Mouse (Mus musculus): ENCODE measurements around the gene Med13l. TPM values are rescaled to one million over a fixed set of nuclear protein-coding genes. Genes with fewer than 3 reads are reported as not detected.

Med13l gene
- total and polyA plus RNA-seq, 3 experiments = 17.0 to 34.3 (median 31.5) TPM

DNA sequence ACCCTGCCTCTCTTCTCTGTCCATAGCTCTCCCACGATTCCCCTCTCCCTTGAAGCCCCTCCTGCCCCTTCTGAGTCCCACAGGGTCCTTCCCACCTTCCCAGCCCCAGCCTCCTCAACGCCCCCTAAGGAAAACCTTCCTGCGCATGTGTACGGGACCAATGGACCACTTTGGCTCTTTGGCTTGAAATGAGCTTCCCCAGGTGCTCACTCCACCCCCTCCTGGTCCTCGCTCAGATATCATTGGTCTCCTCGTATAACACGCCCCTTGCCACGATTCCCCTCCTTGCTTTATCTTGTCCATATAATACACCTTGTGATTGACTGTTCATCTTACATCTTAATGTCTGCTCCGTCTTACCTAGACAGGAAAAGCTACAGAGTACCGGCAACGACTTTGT lies 237.3 kb downstream of the Med13l start:
- DNase-seq = no peak

DNA sequence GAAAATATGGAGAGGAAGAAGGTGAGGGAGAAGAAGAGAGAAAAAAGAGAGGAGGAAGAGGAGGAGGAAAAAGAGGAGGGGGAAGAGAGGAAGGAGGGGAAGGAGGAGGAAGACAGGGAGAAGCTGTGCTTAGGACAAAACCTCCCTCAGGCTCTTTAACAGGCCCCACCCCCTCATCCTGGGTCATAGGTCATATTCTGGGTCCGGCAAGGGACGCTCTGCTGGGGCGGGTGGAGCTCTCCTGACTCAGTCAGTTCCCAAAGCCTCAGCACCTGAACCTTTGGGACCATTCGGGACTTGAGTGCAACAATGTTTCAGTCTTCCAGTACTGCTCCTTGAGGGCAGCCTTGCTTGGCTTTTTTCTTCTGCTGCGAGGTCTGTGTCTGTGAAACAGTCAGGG lies 241.1 kb downstream of the Med13l start:
- no peak for DNase-seq

DNA sequence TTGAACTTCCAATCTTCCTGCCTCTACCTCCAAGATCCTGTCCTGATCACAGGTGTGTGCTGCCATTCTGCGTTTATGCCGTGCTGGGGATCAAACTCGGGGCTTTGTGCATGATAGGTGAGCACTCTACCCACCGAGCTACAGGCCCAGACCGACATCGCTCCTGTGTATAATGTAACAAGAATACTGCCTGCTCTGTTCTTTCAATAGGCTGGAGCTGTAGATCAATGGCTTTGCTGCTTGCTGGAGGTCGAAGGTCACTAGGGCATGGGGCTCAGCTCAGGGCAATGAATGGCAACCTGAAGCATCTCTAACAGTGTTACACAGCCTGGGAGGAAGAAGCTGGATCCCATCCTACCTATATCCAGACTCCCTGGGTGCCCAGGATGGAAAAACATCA lies 241.6 kb downstream of the Med13l start:
- no peak for DNase-seq

DNA sequence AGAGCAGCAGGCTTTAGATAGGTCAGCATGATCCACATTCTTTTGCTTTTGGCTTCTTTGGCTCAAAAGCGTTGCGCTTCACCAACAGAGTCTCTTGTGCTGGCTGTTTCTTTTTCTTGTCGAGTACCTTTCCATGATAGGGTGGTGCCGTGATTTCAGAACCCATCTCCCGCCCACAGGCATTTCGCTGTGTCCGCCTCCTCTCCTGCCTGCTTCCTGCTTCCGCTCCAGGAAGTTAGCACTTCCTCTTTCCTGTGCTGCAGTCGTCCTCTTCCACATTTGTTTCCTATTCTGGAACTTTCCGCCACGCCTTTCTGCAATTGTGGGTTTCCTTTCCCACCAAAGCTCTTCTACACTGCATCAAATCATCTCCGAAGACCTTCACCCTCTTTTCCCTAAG lies 248.5 kb downstream of the Med13l start:
- no peak for DNase-seq

DNA sequence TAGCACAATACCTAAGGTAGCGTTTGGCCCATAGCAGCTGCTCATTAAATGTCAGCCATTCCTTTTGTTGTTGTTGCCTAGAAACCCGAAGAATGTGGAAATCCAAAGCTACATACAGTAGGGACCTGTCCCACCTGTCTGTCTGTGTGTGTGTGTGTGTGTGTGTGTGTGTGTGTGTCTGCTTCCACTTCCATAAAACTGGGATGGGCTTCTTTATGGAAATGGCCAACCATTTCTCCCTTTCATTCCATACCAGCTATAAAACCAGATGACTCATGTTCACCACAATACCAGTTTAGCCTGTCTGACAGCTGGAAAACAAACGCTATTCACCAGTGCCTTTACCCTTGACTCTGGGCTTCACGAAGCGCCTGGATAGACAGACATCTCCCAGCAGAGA lies 249.1 kb downstream of the Med13l start:
- no peak for DNase-seq

DNA sequence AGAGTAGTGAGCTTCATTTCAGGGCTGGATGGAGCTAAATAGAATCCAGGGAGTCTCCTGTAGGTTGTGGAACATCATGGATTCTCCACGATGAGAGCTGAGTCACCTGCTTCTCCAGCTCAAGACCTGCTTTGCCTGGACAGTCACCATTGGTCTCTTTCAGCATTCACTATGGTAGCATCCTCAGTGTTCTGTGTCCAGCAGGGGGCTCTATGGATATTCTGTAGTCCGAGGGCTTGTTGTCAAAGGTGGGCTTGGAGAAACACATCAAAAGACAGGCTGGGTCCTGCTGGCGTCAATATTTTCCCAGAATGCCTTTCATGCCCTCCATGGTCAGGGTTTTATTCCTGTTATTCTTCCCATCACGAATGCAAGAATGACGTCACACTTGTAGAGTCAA lies 251.2 kb downstream of the Med13l start:
- DNase-seq = no peak

DNA sequence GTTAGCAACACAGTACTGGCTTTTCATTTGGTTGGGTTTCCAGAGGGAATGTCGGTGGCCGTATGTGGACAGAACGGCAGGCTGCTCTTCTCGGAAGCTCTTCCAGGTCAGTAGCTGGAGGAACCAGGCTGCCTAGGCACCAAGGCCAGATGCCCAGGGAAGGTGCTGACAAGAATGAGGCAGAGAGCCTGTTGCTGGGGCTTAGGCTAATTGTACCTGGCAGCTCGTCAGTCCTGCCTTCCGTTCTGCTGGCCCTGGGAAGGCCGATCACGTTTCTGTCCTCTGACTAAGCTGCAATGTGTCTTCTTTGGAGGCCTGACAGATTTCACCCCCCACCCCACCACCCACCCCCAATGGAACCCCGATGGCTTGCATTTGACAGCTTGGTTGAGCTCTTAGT lies 251.9 kb downstream of the Med13l start:
- peak; percentile 7 for DNase-seq

DNA sequence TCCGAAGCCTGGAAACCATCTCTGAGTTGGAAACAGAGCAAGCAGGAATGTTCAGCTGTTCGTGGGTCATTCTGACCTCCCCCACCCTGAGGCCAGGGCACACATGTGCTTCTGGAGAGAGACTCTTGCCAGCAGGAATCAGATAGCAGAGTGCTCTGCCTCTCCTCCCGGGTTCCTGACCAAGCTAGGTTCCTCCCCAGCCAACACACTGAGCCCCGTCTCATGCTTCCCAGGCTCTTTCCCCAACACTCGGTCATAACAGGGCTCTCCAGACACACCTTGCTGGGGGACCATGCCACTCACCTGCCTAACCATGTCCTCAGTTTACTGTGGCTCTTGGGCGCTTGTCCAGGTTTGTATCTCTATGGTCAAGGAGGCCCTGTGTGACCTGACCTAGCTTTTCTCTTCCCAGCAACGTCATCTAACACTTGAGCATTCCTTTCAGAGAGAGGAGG lies 252.5 kb downstream of the Med13l start:
- peak; percentile 26 for DNase-seq

DNA sequence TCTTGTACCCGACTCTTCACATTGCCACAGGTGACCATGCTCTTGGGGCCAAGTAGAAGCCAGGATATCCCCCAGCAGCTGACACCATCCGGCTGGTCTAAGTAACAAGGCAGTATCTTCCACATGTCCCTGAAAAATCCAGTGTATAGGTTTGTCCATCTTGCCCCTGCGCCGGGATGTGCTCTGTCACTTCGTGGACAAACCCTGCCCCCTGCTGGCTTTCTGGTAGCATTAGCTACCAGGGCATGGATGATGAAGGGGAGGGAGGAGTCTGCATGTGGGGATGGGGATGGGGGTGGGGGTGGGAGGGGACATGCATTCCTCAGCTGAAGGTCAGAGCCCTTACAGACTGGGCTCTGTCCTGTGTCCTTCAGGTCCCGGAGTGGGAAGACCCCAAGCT lies 253.6 kb downstream of the Med13l start:
- peak; percentile 42 for DNase-seq
